Comparison of ENCODE assay signal across 13 mouse cellular contexts in genomic region chr14:52011683-52012082, GRCm38 (mm10). TPM values are rescaled to one million over a fixed set of nuclear protein-coding genes. Genes with fewer than 3 reads are reported as not detected.
DNase-seq lines count a peak whose midpoint lies in the region; ATAC-seq lines count a peak whose summit lies in the region.
"Had no signal": no experiment of that assay in that cellular context is flagged by ENCODE, and none has a peak within 500 bp of the region (broad histone marks: within the 10 kb centered on the region; RNA-seq: fewer than 3 reads in every experiment).

No protein-coding gene starts in this region.

- DNase-seq in kidney, postnatal 10 days: no peak
- DNase-seq in left cerebral cortex, adult 8-10 months (ENCODE audit: low spot score in 2 of 2): no peak
- DNase-seq in ovary, postnatal 10 days (ENCODE audit: low spot score): no peak
- DNase-seq in layer of hippocampus, adult 11-12 months (ENCODE audit: low spot score): no peak
- DNase-seq: heart, postnatal 10 days; kidney, adult 2 months; lung, postnatal 10 days had no signal

- no peaks in the 10 kb centered on the region for H3K27me3 ChIP-seq in kidney, embryonic 15.5 days
- no peaks in the 10 kb centered on the region for H3K27me3 ChIP-seq in embryonic facial prominence, embryonic 13.5 days
- no peaks in the 10 kb centered on the region for H3K27me3 ChIP-seq in hindbrain, embryonic 15.5 days
- no peaks in the 10 kb centered on the region for H3K27me3 ChIP-seq in neural tube, embryonic 12.5 days (replicated peaks)
- H3K27me3 ChIP-seq: limb, embryonic 13.5 days had no signal

- peaks cover 75% of the 10 kb centered on the region for H3K4me1 ChIP-seq in kidney, embryonic 15.5 days
- peaks cover 61% of the 10 kb centered on the region for H3K4me1 ChIP-seq in embryonic facial prominence, embryonic 13.5 days
- peaks cover 81% of the 10 kb centered on the region for H3K4me1 ChIP-seq in hindbrain, embryonic 15.5 days (replicated peaks)
- H3K4me1 ChIP-seq in neural tube, embryonic 12.5 days: peaks cover 71% of the 10 kb centered on the region

- no peak overlapping the region for H3K4me3 ChIP-seq in kidney, embryonic 15.5 days (replicated peaks)
- no peak overlapping the region for H3K4me3 ChIP-seq in embryonic facial prominence, embryonic 13.5 days
- no peak overlapping the region for H3K4me3 ChIP-seq in hindbrain, embryonic 15.5 days
- no peak overlapping the region for H3K4me3 ChIP-seq in neural tube, embryonic 12.5 days

- no peak for ATAC-seq in kidney, embryonic 15.5 days (replicated peaks; ENCODE audit: low FRiP score)
- ATAC-seq in embryonic facial prominence, embryonic 13.5 days (ENCODE audit: insufficient number of reproducible peaks, insufficient read depth, low FRiP score, low TSS enrichment, low read depth): no peak
- no peak for ATAC-seq in hindbrain, embryonic 15.5 days (ENCODE audit: low FRiP score, low read depth)
- ATAC-seq in neural tube, embryonic 12.5 days (ENCODE audit: low FRiP score, low read depth): no peak

- H3K4me2 ChIP-seq in kidney, embryonic 15.5 days: no peak overlapping the region
- no peak overlapping the region for H3K4me2 ChIP-seq in embryonic facial prominence, embryonic 13.5 days
- H3K4me2 ChIP-seq in hindbrain, embryonic 15.5 days: peak overlapping the region; percentile 70
- peak overlapping the region; percentile 64 for H3K4me2 ChIP-seq in neural tube, embryonic 12.5 days (replicated peaks)
- H3K4me2 ChIP-seq: limb, embryonic 13.5 days had no signal

- no peak overlapping the region for H3K9ac ChIP-seq in kidney, embryonic 15.5 days
- no peak overlapping the region for H3K9ac ChIP-seq in embryonic facial prominence, embryonic 13.5 days
- H3K9ac ChIP-seq in hindbrain, embryonic 15.5 days: no peak overlapping the region
- no peak overlapping the region for H3K9ac ChIP-seq in neural tube, embryonic 12.5 days
- H3K9ac ChIP-seq: limb, embryonic 13.5 days had no signal

- H3K9me3 ChIP-seq in kidney, embryonic 15.5 days (replicated peaks): no peaks in the 10 kb centered on the region
- no peaks in the 10 kb centered on the region for H3K9me3 ChIP-seq in embryonic facial prominence, embryonic 13.5 days
- no peaks in the 10 kb centered on the region for H3K9me3 ChIP-seq in hindbrain, embryonic 15.5 days
- H3K9me3 ChIP-seq in neural tube, embryonic 12.5 days: no peaks in the 10 kb centered on the region
- H3K9me3 ChIP-seq: limb, embryonic 13.5 days had no signal

- H3K27ac ChIP-seq in kidney, embryonic 15.5 days: peak overlapping the region; percentile 94
- H3K27ac ChIP-seq in embryonic facial prominence, embryonic 13.5 days: 0 out of 2 replicates have a peak overlapping the region, but pooled peaks have one; percentile 81
- peak overlapping the region; percentile 96 for H3K27ac ChIP-seq in hindbrain, embryonic 15.5 days (replicated peaks)
- peak overlapping the region; percentile 75; the same call in 1 of the 2 replicates for H3K27ac ChIP-seq in neural tube, embryonic 12.5 days

- 54% methylated on average over 1 of the region's 1 CpGs for WGBS in kidney, embryonic 15.5 days
- 51% methylated on average over 1 of the region's 1 CpGs for WGBS in embryonic facial prominence, embryonic 13.5 days
- WGBS in hindbrain, embryonic 15.5 days: 26% methylated on average over 1 of the region's 1 CpGs
- WGBS in neural tube, embryonic 12.5 days: 57% methylated on average over 1 of the region's 1 CpGs

- H3K36me3 ChIP-seq in kidney, embryonic 15.5 days: peaks cover 25% of the 10 kb centered on the region
- peaks cover 23% of the 10 kb centered on the region for H3K36me3 ChIP-seq in embryonic facial prominence, embryonic 13.5 days
- peaks cover 14% of the 10 kb centered on the region for H3K36me3 ChIP-seq in hindbrain, embryonic 15.5 days
- peaks cover 22% of the 10 kb centered on the region for H3K36me3 ChIP-seq in neural tube, embryonic 12.5 days

RNA-seq across cellular contexts. Expression of gene Tmem253, which starts 3.8 kb away (rescaled TPM):
- polyA plus RNA-seq in kidney, embryonic 15.5 days (2015; fragmentation: Nextera tagmentation; extraction: Ambion mirVana): 0.93 and 1.1 TPM in 2 replicates
- polyA plus RNA-seq in embryonic facial prominence, embryonic 13.5 days (2015; fragmentation: Nextera tagmentation; extraction: Ambion mirVana): 0.44 and 1.1 TPM in 2 replicates
- 0.17 and 1.1 TPM in 2 replicates for polyA plus RNA-seq in hindbrain, embryonic 15.5 days (2015; fragmentation: Nextera tagmentation; extraction: Ambion mirVana)
- 1.0 and 1.3 TPM in 2 replicates for polyA plus RNA-seq in neural tube, embryonic 12.5 days (2016; fragmentation: Nextera tagmentation; extraction: Ambion mirVana)
- under 1 TPM in 2 of 4 experiments, not detected in 2; 0.51 to 0.59 TPM for total RNA-seq in left cerebral cortex, adult 8-10 months (2022)

RNA-seq across cellular contexts. Expression of gene Zfp219, which starts 8.8 kb away (rescaled TPM):
- polyA plus RNA-seq in kidney, embryonic 15.5 days (2015; fragmentation: Nextera tagmentation; extraction: Ambion mirVana): 38.5 and 43.8 TPM in 2 replicates
- polyA plus RNA-seq in embryonic facial prominence, embryonic 13.5 days (2015; fragmentation: Nextera tagmentation; extraction: Ambion mirVana): 31.1 and 36.0 TPM in 2 replicates
- polyA plus RNA-seq in hindbrain, embryonic 15.5 days (2015; fragmentation: Nextera tagmentation; extraction: Ambion mirVana): 38.2 and 40.5 TPM in 2 replicates
- polyA plus RNA-seq in neural tube, embryonic 12.5 days (2016; fragmentation: Nextera tagmentation; extraction: Ambion mirVana): 78.3 and 84.9 TPM in 2 replicates
- 10 to 100 TPM; 35.8 to 44.1 (median 42.2) TPM for total RNA-seq in left cerebral cortex, adult 8-10 months (2022)

RNA-seq across cellular contexts. Expression of gene Arhgef40, which starts 27.2 kb away (rescaled TPM):
- 86.1 and 105 TPM in 2 replicates for polyA plus RNA-seq in kidney, embryonic 15.5 days (2015; fragmentation: Nextera tagmentation; extraction: Ambion mirVana)
- polyA plus RNA-seq in embryonic facial prominence, embryonic 13.5 days (2015; fragmentation: Nextera tagmentation; extraction: Ambion mirVana): 165 and 167 TPM in 2 replicates
- 85.2 and 87.6 TPM in 2 replicates for polyA plus RNA-seq in hindbrain, embryonic 15.5 days (2015; fragmentation: Nextera tagmentation; extraction: Ambion mirVana)
- polyA plus RNA-seq in neural tube, embryonic 12.5 days (2016; fragmentation: Nextera tagmentation; extraction: Ambion mirVana): 105 and 110 TPM in 2 replicates
- 10 to 100 TPM; 28.0 to 39.5 (median 32.9) TPM for total RNA-seq in left cerebral cortex, adult 8-10 months (2022)

RNA-seq across cellular contexts. Expression of gene Olfr221, which starts 30.6 kb away (rescaled TPM):
- not detected in 2 replicates for polyA plus RNA-seq in kidney, embryonic 15.5 days (2015; fragmentation: Nextera tagmentation; extraction: Ambion mirVana)
- not detected in 2 replicates for polyA plus RNA-seq in embryonic facial prominence, embryonic 13.5 days (2015; fragmentation: Nextera tagmentation; extraction: Ambion mirVana)
- 0.05 TPM in 1 of 2 replicates, not detected in the other for polyA plus RNA-seq in hindbrain, embryonic 15.5 days (2015; fragmentation: Nextera tagmentation; extraction: Ambion mirVana)
- not detected in 2 replicates for polyA plus RNA-seq in neural tube, embryonic 12.5 days (2016; fragmentation: Nextera tagmentation; extraction: Ambion mirVana)
- total RNA-seq in left cerebral cortex, adult 8-10 months (2022): not detected
- total RNA-seq: heart, postnatal 10 days had no signal
- polyA plus RNA-seq: cortical plate, adult 2 months; kidney, adult 2 months; limb, embryonic 13.5 days had no signal

Comparison
In these comparisons a context has a peak if more than half of its experiments do, and no peak if none do; other contexts are left out.
1. H3K4me2 ChIP-seq: peak in hindbrain, embryonic 15.5 days (single experiment) and neural tube, embryonic 12.5 days (single experiment); none in kidney, embryonic 15.5 days (single experiment) and embryonic facial prominence, embryonic 13.5 days (single experiment).
2. Peak in every context shown above with its lines, with median percentiles within 50 percentile points of each other: H3K27ac ChIP-seq.